Mouse (Mus musculus) E14TG2a.4 (cell line): ENCODE data around the gene Itpk1.

ENCODE experiments used
- CTCF ChIP-seq: conservative IDR thresholded peaks from 2 replicates; pipeline ENCODE4 v1.5.1; 2014; ENCODE audit warnings: low read length
- NANOG ChIP-seq: IDR thresholded peaks from 2 replicates; pipeline ENCODE4 v1.6.1; 2014; ENCODE audit warnings: borderline replicate concordance, low read length, mixed read lengths
- POU5F1 ChIP-seq: IDR thresholded peaks from 2 replicates; pipeline ENCODE4 v1.6.1; 2014; ENCODE audit warnings: low read length, borderline replicate concordance

- TF ChIP-seq CTCF (no peak; the same call in 1 of the 2 replicates), NANOG (no peak), POU5F1 (no peak)
Observed at GRCm38 (mm10) chr12:102619908-102620307, 84.8 kb downstream of the Itpk1 start.
